Mouse (Mus musculus) lung, embryonic 14.5 days (tissue): ENCODE results near the gene Sirpa. TPM values are rescaled to one million over a fixed set of nuclear protein-coding genes. Genes with fewer than 3 reads are reported as not detected.

Source experiments
- ATAC-seq: fragments of 200-750 bp; cut with Nextera tagmentation; 2 replicates; pipeline ENCODE4 v1.8.0; 2017; ENCODE audit warnings: mild to moderate bottlenecking, moderate TSS enrichment, moderate library complexity; ENCODE audit not compliant: insufficient read depth
- DNase-seq: peaks from one replicate; pipeline ENCODE4 v3.0.0-alpha.2; 2015
- H3K27ac ChIP-seq: fragments of 300-500 bp; sonication (generic); 2 replicates; pipeline ENCODE4 v1.5.1; 2014; ENCODE audit warnings: low read depth, mild to moderate bottlenecking, moderate library complexity
- H3K27me3 ChIP-seq: fragments of 300-500 bp; sonication (generic); 2 replicates; pipeline ENCODE4 v1.6.1; 2014; ENCODE audit warnings: low read length, control low read depth; ENCODE audit not compliant: insufficient read depth
- H3K36me3 ChIP-seq: fragments of 300-500 bp; sonication (generic); 2 replicates; pipeline ENCODE4 v1.6.1; 2014; ENCODE audit warnings: control low read depth; ENCODE audit not compliant: insufficient read depth
- H3K4me1 ChIP-seq: fragments of 300-500 bp; sonication (generic); 2 replicates; pipeline ENCODE4 v1.6.1; 2014; ENCODE audit warnings: antibody characterized with exemption, control low read depth; ENCODE audit not compliant: insufficient read depth
- H3K4me2 ChIP-seq: fragments of 300-500 bp; sonication (generic); 2 replicates; pipeline ENCODE4 v1.6.1; 2014; ENCODE audit warnings: mild to moderate bottlenecking
- H3K4me3 ChIP-seq: fragments of 300-500 bp; sonication (generic); 2 replicates; pipeline ENCODE4 v1.5.1; 2014; ENCODE audit warnings: low read depth, low read length
- H3K9ac ChIP-seq: fragments of 300-500 bp; sonication (generic); 2 replicates; pipeline ENCODE4 v1.6.1; 2014
- H3K9me3 ChIP-seq: fragments of 300-500 bp; sonication (generic); 2 replicates; pipeline ENCODE4 v1.6.1; 2016; ENCODE audit warnings: low read depth, low read length, control low read depth
- CTCF ChIP-seq: IDR thresholded peaks from 2 replicates; pipeline ENCODE4 v1.5.1; 2016; ENCODE audit warnings: antibody characterized with exemption, low read depth
- WGBS: fragments of 180-500 bp; shearing (Covaris S2); extraction: QIAGEN DNeasy Blood & Tissue Kit; methylation state at CpG from one replicate; pipeline ENCODE4 v1.1.7; 2014; 5-methylcytosine and 5-hydroxymethylcytosine counted together
- polyA plus RNA-seq: library from polyadenylated mRNA; unstranded; fragments of >200 nt; fragmentation: Nextera tagmentation; extraction: Ambion mirVana; gene quantifications from 2 replicates; pipeline ENCODE4 v1.2.1, GENCODE M21; 2014

Gene Sirpa
- polyA plus RNA-seq, 1 experiment from 2014 or later, result 26.5 TPM

- Histone ChIP-seq H3K4me3 (no peak overlapping the region), H3K27me3 (no peaks in the 10 kb centered on the region), H3K27ac (no peak overlapping the region), H3K9ac (no peak overlapping the region), H3K9me3 (no peaks in the 10 kb centered on the region), H3K4me2 (no peak overlapping the region), H3K4me1 (no peaks in the 10 kb centered on the region), H3K36me3 (no peaks in the 10 kb centered on the region)
- DNase-seq (no peak), ATAC-seq (no peak)
- 68% methylated on average over 4 of the region's 4 CpGs for WGBS
- no peak for TF ChIP-seq CTCF
These were observed 79.3 kb downstream of the Sirpa start for GRCm38 (mm10) chr2:129671911-129672310.

- H3K9ac ChIP-seq, result no peak overlapping the region
- ATAC-seq, result no peak
- H3K4me3 ChIP-seq, result no peak overlapping the region
- no peaks in the 10 kb centered on the region for H3K27me3 ChIP-seq
- peak; percentile 97 for TF ChIP-seq CTCF
- H3K4me1 ChIP-seq, result no peaks in the 10 kb centered on the region
- 25% methylated on average over 13 of the region's 13 CpGs for WGBS
- no peaks in the 10 kb centered on the region for H3K36me3 ChIP-seq
- no peaks in the 10 kb centered on the region for H3K9me3 ChIP-seq
- H3K27ac ChIP-seq, result no peak overlapping the region
- peak; percentile 87 for DNase-seq
- no peak overlapping the region for H3K4me2 ChIP-seq
These were observed 82.5 kb downstream of the Sirpa start for GRCm38 (mm10) chr2:129674935-129675634.

- Histone ChIP-seq H3K27me3 (no peaks in the 10 kb centered on the region), H3K4me1 (no peaks in the 10 kb centered on the region), H3K9me3 (no peaks in the 10 kb centered on the region), H3K4me2 (no peak overlapping the region), H3K9ac (no peak overlapping the region), H3K36me3 (no peaks in the 10 kb centered on the region), H3K27ac (no peak overlapping the region), H3K4me3 (no peak overlapping the region)
- WGBS, result 53% methylated on average over 2 of the region's 2 CpGs
- ATAC-seq (no peak), DNase-seq (no peak)
- no peak for TF ChIP-seq CTCF
These were observed 85.0 kb downstream of the Sirpa start for GRCm38 (mm10) chr2:129677664-129678063.

GRCm38 (mm10) chr2:129679066-129679465, 86.4 kb downstream of the Sirpa start:
- Histone ChIP-seq H3K4me2 (no peak overlapping the region), H3K27me3 (no peaks in the 10 kb centered on the region), H3K4me1 (no peaks in the 10 kb centered on the region), H3K27ac (no peak overlapping the region), H3K9me3 (no peaks in the 10 kb centered on the region), H3K36me3 (no peaks in the 10 kb centered on the region), H3K4me3 (no peak overlapping the region), H3K9ac (no peak overlapping the region)
- DNase-seq (no peak), ATAC-seq (no peak)
- 63% methylated on average over 5 of the region's 5 CpGs for WGBS
- no peak for TF ChIP-seq CTCF

- Histone ChIP-seq H3K36me3 (no peaks in the 10 kb centered on the region), H3K27me3 (no peaks in the 10 kb centered on the region), H3K4me3 (no peak overlapping the region), H3K4me1 (no peaks in the 10 kb centered on the region), H3K4me2 (no peak overlapping the region), H3K9ac (no peak overlapping the region), H3K9me3 (no peaks in the 10 kb centered on the region), H3K27ac (no peak overlapping the region)
- WGBS, result 83% methylated on average over 3 of the region's 3 CpGs
- DNase-seq (no peak), ATAC-seq (no peak)
- TF ChIP-seq CTCF, result no peak
These were observed 87.6 kb downstream of the Sirpa start for GRCm38 (mm10) chr2:129680236-129680635.

Other genes starting within 250 kb of the Sirpa start
- not detected in 2 replicates for gene Il1b, start 221.7 kb upstream of the Sirpa start, polyA plus RNA-seq
- gene F830045P16Rik, start 56.2 kb upstream of the Sirpa start, polyA plus RNA-seq, result not detected in 2 replicates
- gene Pdyn, start 107.0 kb downstream of the Sirpa start, polyA plus RNA-seq, result not detected in 2 replicates
- 15.6 and 17.1 TPM in 2 replicates for gene Stk35, start 207.7 kb downstream of the Sirpa start, polyA plus RNA-seq